Mouse (Mus musculus) lung, postnatal 0 days (tissue): ENCODE results near the gene Ssh2. TPM values are rescaled to one million over a fixed set of nuclear protein-coding genes. Genes with fewer than 3 reads are reported as not detected.

Experiments
- ATAC-seq: fragments of 200-750 bp; cut with Nextera tagmentation; 2 replicates; pipeline ENCODE4 v1.8.0; 2017; ENCODE audit warnings: moderate library complexity
- DNase-seq: peaks from one replicate; pipeline ENCODE4 v3.0.0-alpha.2; 2016; ENCODE audit warnings: low spot score
- H3K27ac ChIP-seq: fragments of 300-500 bp; sonication (generic); 2 replicates; pipeline ENCODE4 v1.5.1; 2014; ENCODE audit warnings: antibody characterized with exemption, mild to moderate bottlenecking, low read length, mixed read lengths
- H3K27me3 ChIP-seq: fragments of 300-500 bp; sonication (generic); replicated peaks from 2 replicates; pipeline ENCODE4 v1.6.1; 2014; ENCODE audit warnings: low read length, mixed read lengths; ENCODE audit not compliant: insufficient read depth
- H3K36me3 ChIP-seq: fragments of 300-500 bp; sonication (generic); 2 replicates; pipeline ENCODE4 v1.6.1; 2014; ENCODE audit warnings: low read length, mixed read lengths; ENCODE audit not compliant: insufficient read depth
- H3K4me1 ChIP-seq: fragments of 300-500 bp; sonication (generic); 2 replicates; pipeline ENCODE4 v1.6.1; 2014; ENCODE audit warnings: antibody characterized with exemption, low read depth, low read length, mixed read lengths; ENCODE audit not compliant: insufficient read depth
- H3K4me2 ChIP-seq: fragments of 300-500 bp; sonication (generic); replicated peaks from 2 replicates; pipeline ENCODE4 v1.6.1; 2014; ENCODE audit warnings: low read depth, mild to moderate bottlenecking, low read length, moderate library complexity, mixed read lengths
- H3K4me3 ChIP-seq: fragments of 300-500 bp; sonication (generic); 2 replicates; pipeline ENCODE4 v1.5.1; 2014; ENCODE audit warnings: low read depth, low read length
- H3K9ac ChIP-seq: fragments of 300-500 bp; sonication (generic); replicated peaks from 2 replicates; pipeline ENCODE4 v1.6.1; 2014; ENCODE audit warnings: low read depth, mild to moderate bottlenecking
- H3K9me3 ChIP-seq: fragments of 300-500 bp; sonication (generic); 2 replicates; pipeline ENCODE4 v1.6.1; 2016; ENCODE audit warnings: low read length, mixed read lengths
- CTCF ChIP-seq: IDR thresholded peaks from 2 replicates; pipeline ENCODE4 v1.5.1; 2016; ENCODE audit warnings: antibody characterized with exemption, mild to moderate bottlenecking
- EP300 ChIP-seq: IDR thresholded peaks from 2 replicates; pipeline ENCODE4 v1.6.1; 2016; ENCODE audit warnings: antibody characterized with exemption, mild to moderate bottlenecking, control low read depth
- WGBS: fragments of 180-500 bp; shearing (Covaris S2); extraction: QIAGEN DNeasy Blood & Tissue Kit; methylation state at CpG from one replicate; pipeline ENCODE4 v1.1.7; 2014; 5-methylcytosine and 5-hydroxymethylcytosine counted together
- polyA plus RNA-seq: library from polyadenylated mRNA; unstranded; fragments of >200 nt; fragmentation: Nextera tagmentation; extraction: Ambion mirVana; gene quantifications from 2 replicates; pipeline ENCODE4 v1.2.1, GENCODE M21; 2015

Ssh2 gene
- polyA plus RNA-seq, 1 experiment from 2014 or later, result 13.2 TPM

GRCm38 (mm10) chr11:77441020-77441419 lies 224.9 kb downstream of the Ssh2 start:
- H3K27me3 ChIP-seq, result no peaks in the 10 kb centered on the region
- no peak overlapping the region for H3K9ac ChIP-seq
- H3K4me3 ChIP-seq, result no peak overlapping the region
- 76% methylated on average over 8 of the region's 8 CpGs for WGBS
- H3K27ac ChIP-seq, result peak overlapping the region; percentile 90
- ATAC-seq (no peak), DNase-seq (no peak)
- peaks cover 18% of the 10 kb centered on the region; the same call in 1 of the 2 replicates for H3K4me1 ChIP-seq
- no peak overlapping the region for H3K4me2 ChIP-seq
- peaks cover 14% of the 10 kb centered on the region; the same call in 1 of the 2 replicates for H3K36me3 ChIP-seq
- TF ChIP-seq EP300 (no peak), CTCF (no peak)
- H3K9me3 ChIP-seq, result no peaks in the 10 kb centered on the region

DNA sequence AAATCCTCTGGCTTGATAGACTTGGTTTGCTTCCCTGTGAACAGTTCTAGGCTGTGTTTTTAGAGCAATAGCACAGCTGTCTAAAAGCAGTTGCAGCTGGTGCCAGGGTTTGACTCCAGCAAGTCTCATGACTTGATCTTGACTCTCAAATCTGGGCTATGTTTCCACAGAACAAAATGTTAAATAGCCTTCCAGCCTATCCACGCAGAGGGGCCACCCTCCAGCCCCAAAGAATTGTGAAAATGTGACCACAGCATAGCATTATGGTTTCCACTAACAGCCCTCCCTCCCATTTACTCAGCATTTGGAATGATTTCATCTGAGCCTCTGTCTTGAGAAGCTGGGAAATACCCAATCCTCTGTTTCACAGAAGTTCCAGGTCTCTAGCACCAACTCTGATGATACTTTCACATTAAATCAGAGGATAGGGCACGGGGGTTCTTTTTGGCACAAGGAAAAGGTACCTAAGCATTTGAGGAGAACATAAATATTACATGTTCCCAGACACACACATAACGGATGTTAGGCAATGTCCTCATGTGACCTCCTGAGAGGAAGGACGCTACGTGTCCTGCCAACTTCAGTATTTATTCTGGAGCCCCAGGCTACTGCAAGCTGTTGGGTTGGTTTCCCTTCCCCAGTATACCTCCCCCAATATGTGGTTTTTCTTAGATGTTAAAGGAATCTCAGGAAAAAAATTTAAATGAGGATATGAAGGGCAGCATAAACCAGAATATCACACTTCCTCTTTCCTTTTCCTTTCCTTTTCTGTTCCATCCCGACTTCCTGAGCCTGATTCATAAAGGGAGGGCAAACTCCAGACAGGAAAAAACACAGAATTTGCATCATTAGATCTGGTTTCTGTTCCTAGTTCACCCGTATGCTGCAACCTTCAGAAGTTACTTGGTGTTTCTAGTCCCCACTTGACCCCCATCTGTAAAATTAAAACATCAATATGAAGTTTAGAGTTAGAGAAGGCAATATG lies 226.4 kb downstream of the Ssh2 start:
- ATAC-seq, result peak; percentile 73
- no peak overlapping the region for H3K4me3 ChIP-seq
- 0 out of 2 replicates have a peak overlapping the region, but pooled peaks have one; percentile 6 for H3K4me2 ChIP-seq
- H3K27ac ChIP-seq, result peak overlapping the region; percentile 90
- TF ChIP-seq EP300 (peak; percentile 94), CTCF (no peak)
- H3K36me3 ChIP-seq, result peaks cover 14% of the 10 kb centered on the region; the same call in 1 of the 2 replicates
- no peaks in the 10 kb centered on the region for H3K27me3 ChIP-seq
- H3K9me3 ChIP-seq, result no peaks in the 10 kb centered on the region
- H3K4me1 ChIP-seq, result peaks cover 18% of the 10 kb centered on the region; the same call in 1 of the 2 replicates
- H3K9ac ChIP-seq, result no peak overlapping the region
- DNase-seq, result peak; percentile 94
- WGBS, result 21% methylated on average over 7 of the region's 7 CpGs

GRCm38 (mm10) chr11:77444939-77445338 lies 228.9 kb downstream of the Ssh2 start:
- TF ChIP-seq CTCF (no peak), EP300 (peak; percentile 97)
- Histone ChIP-seq H3K4me2 (no peak overlapping the region), H3K27ac (peak overlapping the region; percentile 83; the same call in 1 of the 2 replicates), H3K9me3 (no peaks in the 10 kb centered on the region), H3K4me1 (peaks cover 18% of the 10 kb centered on the region; the same call in 1 of the 2 replicates), H3K9ac (no peak overlapping the region), H3K4me3 (no peak overlapping the region), H3K36me3 (peaks cover 11% of the 10 kb centered on the region; the same call in 1 of the 2 replicates), H3K27me3 (no peaks in the 10 kb centered on the region)
- DNase-seq (peak; percentile 93), ATAC-seq (peak; percentile 73)
- 17% methylated on average over 2 of the region's 2 CpGs for WGBS

- Histone ChIP-seq H3K4me1 (peaks cover 18% of the 10 kb centered on the region; the same call in 1 of the 2 replicates), H3K4me3 (no peak overlapping the region), H3K27ac (no peak overlapping the region), H3K27me3 (no peaks in the 10 kb centered on the region), H3K9me3 (no peaks in the 10 kb centered on the region), H3K36me3 (peaks cover 13% of the 10 kb centered on the region; the same call in 1 of the 2 replicates), H3K9ac (no peak overlapping the region), H3K4me2 (no peak overlapping the region)
- TF ChIP-seq EP300 (no peak), CTCF (peak; percentile 93)
- WGBS, result 29% methylated on average over 6 of the region's 6 CpGs
- DNase-seq, result peak; percentile 88
- ATAC-seq, result peak; percentile 24
Observed at GRCm38 (mm10) chr11:77446628-77447041, 230.5 kb downstream of the Ssh2 start.

DNA sequence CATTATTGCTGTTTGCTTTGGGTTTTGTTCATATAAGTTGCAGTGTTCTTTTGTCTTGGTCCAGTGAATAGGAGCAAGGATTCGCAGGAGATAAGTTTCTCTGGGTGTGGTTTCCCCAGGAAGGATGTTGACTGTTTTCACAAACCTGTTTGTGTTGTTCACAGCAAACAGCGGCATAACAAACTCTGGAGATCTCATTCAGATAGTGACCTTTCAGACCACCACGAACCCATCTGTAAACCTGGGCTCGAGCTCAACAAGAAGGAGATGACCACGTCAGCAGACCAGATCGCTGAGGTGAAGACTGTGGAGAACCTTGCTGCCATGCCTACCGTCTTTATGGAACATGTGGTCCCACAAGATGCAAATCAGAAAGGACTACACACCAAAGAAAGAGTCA lies 233.1 kb downstream of the Ssh2 start:
- peaks cover 22% of the 10 kb centered on the region; the same call in 1 of the 2 replicates for H3K36me3 ChIP-seq

GRCm38 (mm10) chr11:77451670-77452069 lies 235.6 kb downstream of the Ssh2 start:
- no peaks in the 10 kb centered on the region for H3K27me3 ChIP-seq
- H3K4me3 ChIP-seq, result no peak overlapping the region
- ATAC-seq (no peak), DNase-seq (no peak)
- H3K27ac ChIP-seq, result no peak overlapping the region
- H3K9me3 ChIP-seq, result no peaks in the 10 kb centered on the region
- H3K4me2 ChIP-seq, result no peak overlapping the region
- TF ChIP-seq CTCF (no peak), EP300 (no peak)
- H3K4me1 ChIP-seq, result no peaks in the 10 kb centered on the region
- no peak overlapping the region for H3K9ac ChIP-seq
- peaks cover 38% of the 10 kb centered on the region for H3K36me3 ChIP-seq
- 93% methylated on average over 2 of the region's 2 CpGs for WGBS

More for the DNA sequence above, 233.1 kb downstream of the Ssh2 start:
- no peak for TF ChIP-seq CTCF
- peak; percentile 77 for TF ChIP-seq EP300
- H3K27me3 ChIP-seq, result no peaks in the 10 kb centered on the region
- WGBS, result 80% methylated on average over 7 of the region's 7 CpGs
- no peak overlapping the region for H3K4me2 ChIP-seq
- peaks cover 10% of the 10 kb centered on the region; the same call in 1 of the 2 replicates for H3K4me1 ChIP-seq
- no peaks in the 10 kb centered on the region for H3K9me3 ChIP-seq
- H3K9ac ChIP-seq, result no peak overlapping the region
- no peak for DNase-seq
- ATAC-seq, result no peak
- no peak overlapping the region for H3K4me3 ChIP-seq
- no peak overlapping the region for H3K27ac ChIP-seq
